Mouse (Mus musculus) kidney, embryonic 14.5 days (tissue): ENCODE measurements at regions not wholly inside any gene's neighbourhood (a gene's known extent, or its start where the extent isn't known, plus 50 kb on each side); places are given as distances from the start of the nearest gene placed in this dataset.

Experiments used
- ATAC-seq: fragments of 200-750 bp; cut with Nextera tagmentation; 2 replicates; pipeline ENCODE4 v1.8.0; 2017; ENCODE audit warnings: moderate number of reproducible peaks, mild to moderate bottlenecking, moderate TSS enrichment, moderate library complexity; ENCODE audit not compliant: low FRiP score, low TSS enrichment
- H3K27ac ChIP-seq: fragments of 300-500 bp; sonication (generic); 2 replicates; pipeline ENCODE4 v1.5.1; 2014; ENCODE audit warnings: low read depth, mild to moderate bottlenecking, low read length, moderate library complexity, mixed read lengths
- H3K27me3 ChIP-seq: fragments of 300-500 bp; sonication (generic); 2 replicates; pipeline ENCODE4 v1.6.1; 2014; ENCODE audit warnings: mild to moderate bottlenecking, low read length; ENCODE audit not compliant: control insufficient read depth, insufficient read depth
- H3K36me3 ChIP-seq: fragments of 300-500 bp; sonication (generic); 2 replicates; pipeline ENCODE4 v1.6.1; 2014; ENCODE audit warnings: low read length, mixed read lengths; ENCODE audit not compliant: control insufficient read depth, insufficient read depth
- H3K4me1 ChIP-seq: fragments of 300-500 bp; sonication (generic); 2 replicates; pipeline ENCODE4 v1.6.1; 2014; ENCODE audit warnings: low read length, mixed read lengths; ENCODE audit not compliant: control insufficient read depth, insufficient read depth
- H3K4me2 ChIP-seq: fragments of 300-500 bp; sonication (generic); replicated peaks from 2 replicates; pipeline ENCODE4 v1.6.1; 2014; ENCODE audit warnings: low read depth, mild to moderate bottlenecking, low read length
- H3K4me3 ChIP-seq: fragments of 300-500 bp; sonication (generic); 2 replicates; pipeline ENCODE4 v1.5.1; 2014; ENCODE audit warnings: mild to moderate bottlenecking, low read length
- H3K9ac ChIP-seq: fragments of 300-500 bp; sonication (generic); 2 replicates; pipeline ENCODE4 v1.6.1; 2014; ENCODE audit warnings: low read depth, mild to moderate bottlenecking, low read length, moderate library complexity
- H3K9me3 ChIP-seq: fragments of 300-500 bp; sonication (generic); 2 replicates; pipeline ENCODE4 v1.6.1; 2016; ENCODE audit warnings: low read length; ENCODE audit not compliant: control insufficient read depth
- WGBS: fragments of 180-500 bp; shearing (Covaris S2); extraction: QIAGEN DNeasy Blood & Tissue Kit; methylation state at CpG from one replicate; pipeline ENCODE4 v1.1.7; 2014; 5-methylcytosine and 5-hydroxymethylcytosine counted together

- no peak overlapping the region for H3K9ac ChIP-seq
- 75% methylated on average over 2 of the region's 2 CpGs for WGBS
Measured at GRCm38 (mm10) chr4:124332974-124333373, 277.6 kb downstream of the 3100002H09Rik start.

GRCm38 (mm10) chr4:124332416-124332815 is 278.2 kb downstream of the 3100002H09Rik start:
- H3K9me3 ChIP-seq, result peaks cover 9% of the 10 kb centered on the region; the same call in 1 of the 2 replicates
- ATAC-seq, result no peak
- 90% methylated on average over 12 of the region's 12 CpGs for WGBS
- no peak overlapping the region for H3K9ac ChIP-seq
- H3K27ac ChIP-seq, result no peak overlapping the region
- H3K4me1 ChIP-seq, result no peaks in the 10 kb centered on the region
- H3K4me3 ChIP-seq, result no peak overlapping the region
- no peaks in the 10 kb centered on the region for H3K27me3 ChIP-seq
- H3K4me2 ChIP-seq, result no peak overlapping the region
- no peaks in the 10 kb centered on the region for H3K36me3 ChIP-seq

More at GRCm38 (mm10) chr4:124332974-124333373, 277.6 kb downstream of the 3100002H09Rik start:
- Histone ChIP-seq H3K9me3 (peaks cover 9% of the 10 kb centered on the region; the same call in 1 of the 2 replicates), H3K4me3 (no peak overlapping the region), H3K36me3 (no peaks in the 10 kb centered on the region), H3K4me2 (no peak overlapping the region), H3K4me1 (no peaks in the 10 kb centered on the region), H3K27me3 (no peaks in the 10 kb centered on the region), H3K27ac (no peak overlapping the region)
- ATAC-seq, result no peak

DNA sequence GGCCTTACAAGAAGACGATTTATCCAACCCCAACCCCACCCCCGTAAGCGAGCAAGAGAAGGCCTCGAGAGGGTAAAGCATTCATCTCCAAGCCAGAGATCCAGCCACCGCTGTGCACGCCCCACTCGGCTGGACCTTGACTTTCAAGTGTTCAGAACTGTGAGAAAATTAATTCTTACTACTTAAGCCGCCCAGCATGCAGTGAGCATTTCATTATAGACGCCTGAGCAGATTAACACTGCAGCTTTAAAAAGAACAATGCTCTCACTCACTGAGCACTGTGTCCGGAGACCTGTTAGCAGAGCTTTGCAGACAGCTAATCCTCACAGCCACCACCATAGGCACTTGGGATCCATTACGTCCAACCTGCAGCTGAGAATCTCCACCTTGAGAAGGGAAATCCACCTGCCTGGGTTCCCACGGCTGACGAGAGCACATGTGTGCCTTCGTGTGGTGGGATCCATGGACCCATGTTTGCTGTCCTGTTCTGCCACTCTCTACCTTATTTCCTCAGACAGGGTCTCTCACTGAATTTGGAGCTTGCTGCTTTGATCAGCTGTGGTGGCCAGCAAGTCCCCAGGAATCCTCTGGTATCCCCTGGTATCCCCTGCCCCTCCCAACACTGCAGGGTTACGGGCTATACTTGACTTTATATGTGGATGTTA is 281.4 kb downstream of the 3100002H09Rik start:
- no peak for ATAC-seq

GRCm38 (mm10) chr4:124326301-124326700 is 284.3 kb downstream of the 3100002H09Rik start:
- Histone ChIP-seq H3K27me3 (no peaks in the 10 kb centered on the region), H3K36me3 (no peaks in the 10 kb centered on the region), H3K4me2 (no peak overlapping the region), H3K4me1 (no peaks in the 10 kb centered on the region), H3K9ac (no peak overlapping the region), H3K9me3 (no peaks in the 10 kb centered on the region), H3K27ac (no peak overlapping the region), H3K4me3 (no peak overlapping the region)
- no peak for ATAC-seq
- 88% methylated on average over 9 of the region's 9 CpGs for WGBS

More for the DNA sequence above, 281.4 kb downstream of the 3100002H09Rik start:
- H3K36me3 ChIP-seq, result no peaks in the 10 kb centered on the region
- 78% methylated on average over 15 of the region's 15 CpGs for WGBS
- no peak overlapping the region for H3K27ac ChIP-seq
- no peak overlapping the region for H3K9ac ChIP-seq
- no peaks in the 10 kb centered on the region for H3K9me3 ChIP-seq
- no peaks in the 10 kb centered on the region for H3K4me1 ChIP-seq
- no peak overlapping the region for H3K4me2 ChIP-seq
- no peak overlapping the region for H3K4me3 ChIP-seq
- H3K27me3 ChIP-seq, result no peaks in the 10 kb centered on the region

- no peaks in the 10 kb centered on the region for H3K9me3 ChIP-seq
- H3K9ac ChIP-seq, result no peak overlapping the region
- H3K36me3 ChIP-seq, result no peaks in the 10 kb centered on the region
- no peak overlapping the region for H3K27ac ChIP-seq
- no peak for ATAC-seq
- H3K4me1 ChIP-seq, result no peaks in the 10 kb centered on the region
- H3K4me2 ChIP-seq, result no peak overlapping the region
- no peak overlapping the region for H3K4me3 ChIP-seq
- no peaks in the 10 kb centered on the region; the same call in 1 of the 2 replicates for H3K27me3 ChIP-seq
- WGBS, result 73% methylated on average over 3 of the region's 3 CpGs
Measured at GRCm38 (mm10) chr4:124323589-124323988, 287.0 kb downstream of the 3100002H09Rik start.

DNA sequence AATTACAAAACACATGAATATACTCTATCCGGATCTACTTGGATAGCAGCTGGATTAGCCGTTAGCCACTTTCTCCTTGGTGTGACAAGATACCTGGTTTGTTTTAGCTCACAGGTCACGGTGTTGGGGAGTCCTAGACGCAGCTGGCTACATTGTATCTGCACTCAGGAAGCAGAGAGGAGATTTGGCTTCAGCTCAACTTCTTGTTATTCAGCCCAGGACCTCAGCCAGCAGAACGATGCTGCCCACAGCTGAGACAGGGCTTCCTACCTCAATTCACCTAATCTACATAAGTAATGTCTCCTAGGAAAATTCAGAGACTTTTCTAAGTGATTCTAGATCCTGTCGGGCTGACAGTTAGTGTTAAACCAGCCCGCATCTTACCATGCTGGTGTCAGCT is 289.4 kb downstream of the 3100002H09Rik start:
- Histone ChIP-seq H3K9me3 (no peaks in the 10 kb centered on the region), H3K4me1 (no peaks in the 10 kb centered on the region), H3K27ac (no peak overlapping the region), H3K27me3 (no peaks in the 10 kb centered on the region; the same call in 1 of the 2 replicates), H3K9ac (no peak overlapping the region), H3K4me3 (no peak overlapping the region), H3K36me3 (no peaks in the 10 kb centered on the region), H3K4me2 (no peak overlapping the region)
- 64% methylated on average over 7 of the region's 7 CpGs for WGBS
- no peak for ATAC-seq

- peaks cover 3% of the 10 kb centered on the region; the same call in 1 of the 2 replicates for H3K9me3 ChIP-seq
- no peaks in the 10 kb centered on the region for H3K36me3 ChIP-seq
- no peak overlapping the region for H3K9ac ChIP-seq
- no peak overlapping the region for H3K4me3 ChIP-seq
- peak; percentile 62; the same call in 1 of the 2 replicates for ATAC-seq
- 21% methylated on average over 4 of the region's 4 CpGs for WGBS
- H3K27me3 ChIP-seq, result no peaks in the 10 kb centered on the region; the same call in 1 of the 2 replicates
- no peaks in the 10 kb centered on the region for H3K4me1 ChIP-seq
- H3K4me2 ChIP-seq, result no peak overlapping the region
- H3K27ac ChIP-seq, result no peak overlapping the region
Measured at GRCm38 (mm10) chr4:124317042-124317441, 293.6 kb downstream of the 3100002H09Rik start.

DNA sequence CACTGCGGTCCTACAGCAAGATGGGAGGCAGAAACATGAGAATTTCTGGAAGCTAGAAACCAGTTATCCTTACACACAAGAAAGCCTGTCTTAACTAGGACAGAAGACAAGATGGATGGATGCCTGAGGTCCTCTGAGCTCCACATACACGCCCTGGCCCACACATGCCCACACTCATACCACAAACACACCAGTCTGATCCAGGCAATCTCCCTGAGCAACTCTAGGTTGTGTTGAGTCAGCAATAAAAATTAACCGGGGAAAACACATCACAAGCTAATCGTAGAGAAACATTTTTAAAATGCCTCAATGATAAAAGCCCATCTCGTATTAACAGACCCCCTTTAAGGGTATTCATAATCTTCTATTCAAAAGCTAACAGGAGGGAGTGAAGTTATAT is 298.9 kb downstream of the 3100002H09Rik start:
- Histone ChIP-seq H3K36me3 (no peaks in the 10 kb centered on the region), H3K9ac (no peak overlapping the region), H3K9me3 (peaks cover 3% of the 10 kb centered on the region; the same call in 1 of the 2 replicates), H3K27ac (no peak overlapping the region), H3K27me3 (no peaks in the 10 kb centered on the region; the same call in 1 of the 2 replicates), H3K4me2 (no peak overlapping the region), H3K4me3 (no peak overlapping the region), H3K4me1 (no peaks in the 10 kb centered on the region)
- 76% methylated on average over 5 of the region's 5 CpGs for WGBS
- ATAC-seq, result no peak

DNA sequence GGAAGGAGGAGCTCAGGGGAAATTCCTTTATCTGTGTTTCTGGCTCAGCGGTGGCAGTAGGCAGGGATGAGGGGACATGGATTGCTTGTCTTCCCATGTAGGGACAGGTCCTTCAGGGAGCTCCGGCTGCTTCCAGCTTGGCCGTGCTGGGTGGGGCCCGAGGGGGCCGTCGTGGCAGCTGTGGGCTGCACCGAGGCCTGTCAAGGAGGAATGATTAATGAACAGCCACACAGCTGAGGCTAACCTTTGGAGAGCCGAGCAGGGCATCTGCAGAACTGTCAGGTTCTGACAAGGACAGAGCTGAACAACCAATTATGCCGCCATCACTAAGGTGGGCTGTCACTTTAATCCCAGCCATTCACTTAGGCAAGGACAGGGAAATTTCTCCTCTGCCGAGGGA is 300.0 kb downstream of the 3100002H09Rik start:
- ATAC-seq, result no peak
- 7% methylated on average over 10 of the region's 10 CpGs for WGBS
- no peak overlapping the region for H3K4me2 ChIP-seq

More for the DNA sequence above, 300.0 kb downstream of the 3100002H09Rik start:
- peaks cover 3% of the 10 kb centered on the region; the same call in 1 of the 2 replicates for H3K9me3 ChIP-seq
- H3K36me3 ChIP-seq, result no peaks in the 10 kb centered on the region
- no peak overlapping the region for H3K27ac ChIP-seq
- H3K4me3 ChIP-seq, result no peak overlapping the region
- H3K27me3 ChIP-seq, result no peaks in the 10 kb centered on the region; the same call in 1 of the 2 replicates
- H3K4me1 ChIP-seq, result no peaks in the 10 kb centered on the region
- H3K9ac ChIP-seq, result no peak overlapping the region
